ENCODE assay signal across 12 mouse cellular contexts in the genomic region with DNA sequence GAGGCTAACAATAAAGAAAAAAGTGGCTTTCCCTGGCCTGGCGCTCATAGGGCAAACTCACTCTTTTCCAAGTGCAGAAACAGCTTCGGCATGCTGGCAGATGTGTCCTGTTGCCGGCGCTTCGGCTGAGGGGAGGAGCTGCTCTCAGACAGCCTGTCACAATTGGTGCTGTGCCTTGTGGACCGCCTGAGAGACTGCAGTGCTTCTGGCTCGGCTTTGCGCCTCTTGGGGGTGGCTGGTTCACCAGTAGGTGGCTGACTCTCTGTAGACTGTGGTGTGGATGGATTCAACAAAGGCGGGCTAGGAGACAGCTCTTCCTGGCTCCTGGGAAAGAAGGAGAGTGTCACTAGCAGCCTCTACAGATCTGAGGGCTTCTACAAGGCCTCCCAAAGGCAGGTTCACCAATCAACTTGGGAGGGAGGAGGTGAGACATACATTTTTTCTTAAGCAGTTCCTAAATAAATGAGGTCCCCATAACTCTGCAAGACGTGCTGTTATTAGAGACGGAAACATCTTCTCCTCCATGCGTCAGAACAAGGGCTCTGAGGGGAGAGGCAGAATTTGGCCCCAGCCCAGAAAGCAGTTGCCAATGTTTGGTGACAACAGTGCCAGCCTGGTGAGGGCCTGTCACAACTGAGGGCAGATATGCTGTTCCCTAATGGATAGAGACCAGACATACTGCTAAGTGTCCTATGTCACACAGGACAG. TPM values are rescaled to one million over a fixed set of nuclear protein-coding genes. Genes with fewer than 3 reads are reported as not detected.
DNase-seq lines count a peak whose midpoint lies in the region; ATAC-seq and TF ChIP-seq lines count a peak whose summit lies in the region.
"Had no signal": no experiment of that assay in that cellular context is flagged by ENCODE, and none has a peak within 500 bp of the region (broad histone marks: within the 10 kb centered on the region; RNA-seq: fewer than 3 reads in every experiment).

No protein-coding gene starts in this region.

- no peak overlapping the region for H3K4me3 ChIP-seq in lung, embryonic 14.5 days (ENCODE audit: low read depth, low read length)
- no peak overlapping the region for H3K4me3 ChIP-seq in forebrain, embryonic 11.5 days (ENCODE audit: low read depth, low read length)
- H3K4me3 ChIP-seq: embryonic facial prominence, embryonic 15.5 days; neural tube, embryonic 12.5 days had no signal

- H3K4me1 ChIP-seq in lung, embryonic 14.5 days (ENCODE audit: insufficient read depth): no peaks in the 10 kb centered on the region
- H3K4me1 ChIP-seq in forebrain, embryonic 11.5 days (replicated peaks; ENCODE audit: control insufficient read depth, insufficient read depth, low read length): no peaks in the 10 kb centered on the region
- H3K4me1 ChIP-seq: embryonic facial prominence, embryonic 15.5 days; neural tube, embryonic 12.5 days had no signal

- peaks cover 24% of the 10 kb centered on the region for H3K36me3 ChIP-seq in lung, embryonic 14.5 days (ENCODE audit: insufficient read depth)
- H3K36me3 ChIP-seq in forebrain, embryonic 11.5 days (ENCODE audit: control insufficient read depth, insufficient read depth, low read length): no peaks in the 10 kb centered on the region
- H3K36me3 ChIP-seq: embryonic facial prominence, embryonic 15.5 days; neural tube, embryonic 12.5 days had no signal

- DNase-seq in cerebellum, postnatal 14 days: peak; percentile 6 to 20
- DNase-seq in urinary bladder, postnatal 14 days (ENCODE audit: low spot score): peak; percentile 3
- DNase-seq in urinary bladder, adult 2 months (ENCODE audit: low spot score): no peak
- DNase-seq in lung, embryonic 14.5 days: peak; percentile 85
- no peak for DNase-seq in kidney, postnatal 36 days
- DNase-seq in adrenal gland, postnatal 10 days: no peak
- DNase-seq in forebrain, embryonic 11.5 days (ENCODE audit: low spot score): no peak
- DNase-seq: adrenal gland, postnatal 36 days; thymus, adult 18-20 months had no signal

- TF ChIP-seq CTCF in lung, embryonic 14.5 days (IDR thresholded peaks at IDR 0.05; ENCODE audit: low read depth): peak; percentile 56

- H3K9ac ChIP-seq in lung, embryonic 14.5 days: no peak overlapping the region
- no peak overlapping the region for H3K9ac ChIP-seq in forebrain, embryonic 11.5 days (ENCODE audit: low read length)
- H3K9ac ChIP-seq: embryonic facial prominence, embryonic 15.5 days; neural tube, embryonic 12.5 days had no signal

- H3K4me2 ChIP-seq in lung, embryonic 14.5 days: no peak overlapping the region
- H3K4me2 ChIP-seq in forebrain, embryonic 11.5 days (ENCODE audit: low read depth, low read length, severe bottlenecking): no peak overlapping the region
- H3K4me2 ChIP-seq: embryonic facial prominence, embryonic 15.5 days; neural tube, embryonic 12.5 days had no signal

- H3K27me3 ChIP-seq in lung, embryonic 14.5 days (ENCODE audit: insufficient read depth, low read length): no peaks in the 10 kb centered on the region
- H3K27me3 ChIP-seq in forebrain, embryonic 11.5 days (ENCODE audit: control insufficient read depth, insufficient read depth, low read length): no peaks in the 10 kb centered on the region
- H3K27me3 ChIP-seq: embryonic facial prominence, embryonic 15.5 days; neural tube, embryonic 12.5 days had no signal

- no peak overlapping the region; the same call in 1 of the 2 replicates for H3K27ac ChIP-seq in lung, embryonic 14.5 days (ENCODE audit: low read depth)
- no peak overlapping the region for H3K27ac ChIP-seq in forebrain, embryonic 11.5 days (ENCODE audit: low read depth, low read length)
- H3K27ac ChIP-seq: embryonic facial prominence, embryonic 15.5 days; neural tube, embryonic 12.5 days had no signal

- 48% methylated on average over 12 of the region's 12 CpGs for WGBS in lung, embryonic 14.5 days
- 79% methylated on average over 12 of the region's 12 CpGs for WGBS in forebrain, embryonic 11.5 days

- ATAC-seq in cerebellum, adult (ENCODE audit: insufficient number of reproducible peaks, low FRiP score, low TSS enrichment): no peak
- peak; percentile 99 for ATAC-seq in lung, embryonic 14.5 days (ENCODE audit: insufficient read depth)
- no peak for ATAC-seq in forebrain, embryonic 11.5 days (replicated peaks; ENCODE audit: low FRiP score)

- no peaks in the 10 kb centered on the region for H3K9me3 ChIP-seq in lung, embryonic 14.5 days (ENCODE audit: low read depth, low read length)
- no peaks in the 10 kb centered on the region for H3K9me3 ChIP-seq in forebrain, embryonic 11.5 days (ENCODE audit: control insufficient read depth, low read length)
- H3K9me3 ChIP-seq: embryonic facial prominence, embryonic 15.5 days; neural tube, embryonic 12.5 days had no signal

RNA-seq across cellular contexts. Expression of a gene that starts 9.6 kb away (rescaled TPM):
- polyA plus RNA-seq in urinary bladder, adult 2 months (2012; rRNA removed): 36.7 and 37.9 TPM in 2 replicates
- 43.2 and 49.3 TPM in 2 replicates for polyA plus RNA-seq in lung, embryonic 14.5 days (2014; fragmentation: Nextera tagmentation; extraction: Ambion mirVana)
- 10 to 100 TPM; 42.4 to 48.3 TPM for total RNA-seq in adrenal gland, postnatal 10 days (2021)
- 32.2 and 38.4 TPM in 2 replicates for polyA plus RNA-seq in forebrain, embryonic 11.5 days (2014; fragmentation: Nextera tagmentation; extraction: Ambion mirVana)

Comparison
In these comparisons a context has a peak if more than half of its experiments do, and no peak if none do; other contexts are left out.
1. DNase-seq: peak in cerebellum, postnatal 14 days (2 of 2), urinary bladder, postnatal 14 days (single experiment) and lung, embryonic 14.5 days (single experiment); none in urinary bladder, adult 2 months (single experiment), kidney, postnatal 36 days (0 of 2), adrenal gland, postnatal 10 days (single experiment) and forebrain, embryonic 11.5 days (single experiment).